Mouse (Mus musculus): Measurements from ENCODE around the gene 1700092M07Rik. TPM values are rescaled to one million over a fixed set of nuclear protein-coding genes. Genes with fewer than 3 reads are reported as not detected.
A peak's percentile ranks its signal among the peaks of the same experiment; 100 is the strongest.

Gene 1700092M07Rik
- 1.5 and 1.6 TPM in 2 replicates for polyA plus RNA-seq (2015; fragmentation: Nextera tagmentation; extraction: Ambion mirVana)

DNA sequence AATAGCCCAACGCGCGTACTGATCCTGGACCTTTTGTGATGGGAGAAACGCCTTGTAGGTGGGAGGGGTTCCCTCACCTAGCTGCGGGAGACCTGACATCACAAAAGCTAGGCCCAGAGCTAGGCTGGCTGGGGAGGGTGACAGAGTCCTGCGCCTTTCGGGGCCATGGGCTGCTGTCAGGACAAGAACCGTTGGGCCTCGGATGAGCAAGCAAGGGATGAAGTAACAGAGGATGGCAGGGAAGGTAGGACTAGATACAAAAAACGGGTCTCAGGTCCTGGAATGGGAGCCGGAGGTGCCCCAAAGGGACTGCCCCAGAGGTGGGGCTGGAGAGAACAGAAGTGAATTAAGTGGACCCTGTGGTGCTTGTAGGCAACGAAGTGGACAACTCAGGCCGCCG lies at the start of gene 1700092M07Rik:
Gene 1700092M07Rik (plus strand): TSS at position 116 of the 400 bp plus-strand sequence.
- Histone ChIP-seq H3K36me3 (ENCODE audit: control insufficient read depth, insufficient read depth, low read length) (peaks cover 33% of the 10 kb centered on the region), H3K4me1 (ENCODE audit: control insufficient read depth, insufficient read depth, low read depth, low read length) (peaks cover 18% of the 10 kb centered on the region), H3K27me3 (replicated peaks; ENCODE audit: control insufficient read depth, insufficient read depth, low read length) (no peaks in the 10 kb centered on the region), H3K9ac (ENCODE audit: low read depth, low read length) (peak within 1 kb of the TSS; percentile 76), H3K4me2 (ENCODE audit: low read length) (peak within 1 kb of the TSS; percentile 57), H3K9me3 (ENCODE audit: control insufficient read depth, low read length) (no peaks in the 10 kb centered on the region), H3K4me3 (ENCODE audit: low read length) (peak within 1 kb of the TSS; percentile 94), H3K27ac (ENCODE audit: low read depth, low read length) (peak within 1 kb of the TSS; percentile 96)
- no peak for ATAC-seq
- WGBS = 65% methylated on average over 14 of the region's 14 CpGs

GRCm38 (mm10) chr19:8691871-8692539 lies 48.5 kb upstream of the 1700092M07Rik start:
- no peak for ATAC-seq
- H3K4me1 ChIP-seq (ENCODE audit: control insufficient read depth, insufficient read depth, low read depth, low read length) = no peaks in the 10 kb centered on the region
- 50% methylated on average over 9 of the region's 9 CpGs for WGBS
- no peaks in the 10 kb centered on the region for H3K9me3 ChIP-seq (ENCODE audit: control insufficient read depth, low read length)
- H3K27me3 ChIP-seq (replicated peaks; ENCODE audit: control insufficient read depth, insufficient read depth, low read length) = no peaks in the 10 kb centered on the region
- no peak overlapping the region for H3K9ac ChIP-seq (ENCODE audit: low read depth, low read length)
- H3K4me2 ChIP-seq (ENCODE audit: low read length) = no peak overlapping the region
- H3K4me3 ChIP-seq (ENCODE audit: low read length) = no peak overlapping the region
- no peaks in the 10 kb centered on the region for H3K36me3 ChIP-seq (ENCODE audit: control insufficient read depth, insufficient read depth, low read length)
- H3K27ac ChIP-seq (ENCODE audit: low read depth, low read length) = no peak overlapping the region

- H3K4me3 ChIP-seq (ENCODE audit: low read length) = no peak overlapping the region
- no peaks in the 10 kb centered on the region for H3K9me3 ChIP-seq (ENCODE audit: control insufficient read depth, low read length)
- no peak overlapping the region for H3K27ac ChIP-seq (ENCODE audit: low read depth, low read length)
- H3K36me3 ChIP-seq (ENCODE audit: control insufficient read depth, insufficient read depth, low read length) = no peaks in the 10 kb centered on the region
- H3K4me2 ChIP-seq (ENCODE audit: low read length) = no peak overlapping the region
- no peak overlapping the region for H3K9ac ChIP-seq (ENCODE audit: low read depth, low read length)
- no peaks in the 10 kb centered on the region for H3K4me1 ChIP-seq (ENCODE audit: control insufficient read depth, insufficient read depth, low read depth, low read length)
- ATAC-seq = no peak
- no peaks in the 10 kb centered on the region for H3K27me3 ChIP-seq (replicated peaks; ENCODE audit: control insufficient read depth, insufficient read depth, low read length)
- 62% methylated on average over 5 of the region's 5 CpGs for WGBS
These were observed 47.8 kb upstream of the 1700092M07Rik start for GRCm38 (mm10) chr19:8692740-8693139.

GRCm38 (mm10) chr19:8695330-8695729 lies 45.2 kb upstream of the 1700092M07Rik start:
- no peak overlapping the region for H3K9ac ChIP-seq (ENCODE audit: low read depth, low read length)
- H3K27me3 ChIP-seq (replicated peaks; ENCODE audit: control insufficient read depth, insufficient read depth, low read length) = no peaks in the 10 kb centered on the region
- 0 out of 2 replicates have a peak, but pooled peaks have one; percentile 24 for ATAC-seq
- no peaks in the 10 kb centered on the region for H3K36me3 ChIP-seq (ENCODE audit: control insufficient read depth, insufficient read depth, low read length)
- H3K4me1 ChIP-seq (ENCODE audit: control insufficient read depth, insufficient read depth, low read depth, low read length) = no peaks in the 10 kb centered on the region
- H3K9me3 ChIP-seq (ENCODE audit: control insufficient read depth, low read length) = no peaks in the 10 kb centered on the region
- H3K27ac ChIP-seq (ENCODE audit: low read depth, low read length) = no peak overlapping the region
- 75% methylated on average over 4 of the region's 6 CpGs for WGBS
- no peak overlapping the region for H3K4me3 ChIP-seq (ENCODE audit: low read length)
- no peak overlapping the region for H3K4me2 ChIP-seq (ENCODE audit: low read length)

- ATAC-seq = no peak
- H3K36me3 ChIP-seq (ENCODE audit: control insufficient read depth, insufficient read depth, low read length) = no peaks in the 10 kb centered on the region
- H3K9me3 ChIP-seq (ENCODE audit: control insufficient read depth, low read length) = no peaks in the 10 kb centered on the region
- no peak overlapping the region for H3K4me3 ChIP-seq (ENCODE audit: low read length)
- no peak overlapping the region for H3K4me2 ChIP-seq (ENCODE audit: low read length)
- H3K4me1 ChIP-seq (ENCODE audit: control insufficient read depth, insufficient read depth, low read depth, low read length) = no peaks in the 10 kb centered on the region
- 83% methylated on average over 9 of the region's 9 CpGs for WGBS
- no peaks in the 10 kb centered on the region for H3K27me3 ChIP-seq (replicated peaks; ENCODE audit: control insufficient read depth, insufficient read depth, low read length)
- no peak overlapping the region for H3K27ac ChIP-seq (ENCODE audit: low read depth, low read length)
- H3K9ac ChIP-seq (ENCODE audit: low read depth, low read length) = no peak overlapping the region
These were observed 40.9 kb upstream of the 1700092M07Rik start for GRCm38 (mm10) chr19:8699652-8700051.

DNA sequence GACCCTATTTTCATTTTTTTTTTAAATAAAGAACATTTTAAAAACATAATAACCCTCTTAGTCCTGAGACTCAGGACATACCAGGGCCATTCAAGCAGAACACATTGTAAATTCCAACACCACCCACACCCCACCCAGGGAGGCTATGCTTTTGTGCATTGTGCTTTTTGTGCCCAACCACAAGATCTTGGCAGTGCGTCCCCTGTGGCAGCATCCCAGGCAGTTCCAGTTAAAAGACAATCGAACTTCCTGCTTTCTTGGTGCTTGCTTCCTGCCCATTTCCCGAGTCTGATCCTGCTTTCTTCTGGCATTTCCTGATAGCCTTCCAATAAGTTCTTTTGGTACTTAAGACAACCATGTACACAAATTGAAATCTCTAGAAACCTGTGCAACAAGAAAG lies 38.1 kb upstream of the 1700092M07Rik start:
- no peak overlapping the region for H3K27ac ChIP-seq (ENCODE audit: low read depth, low read length)
- 50% methylated on average over 3 of the region's 3 CpGs for WGBS
- no peak overlapping the region for H3K9ac ChIP-seq (ENCODE audit: low read depth, low read length)
- ATAC-seq = no peak
- no peaks in the 10 kb centered on the region for H3K27me3 ChIP-seq (replicated peaks; ENCODE audit: control insufficient read depth, insufficient read depth, low read length)
- no peaks in the 10 kb centered on the region for H3K4me1 ChIP-seq (ENCODE audit: control insufficient read depth, insufficient read depth, low read depth, low read length)
- no peaks in the 10 kb centered on the region for H3K9me3 ChIP-seq (ENCODE audit: control insufficient read depth, low read length)
- H3K4me3 ChIP-seq (ENCODE audit: low read length) = no peak overlapping the region
- peaks cover 8% of the 10 kb centered on the region for H3K36me3 ChIP-seq (ENCODE audit: control insufficient read depth, insufficient read depth, low read length)
- no peak overlapping the region for H3K4me2 ChIP-seq (ENCODE audit: low read length)

- 53% methylated on average over 3 of the region's 4 CpGs for WGBS
- no peak for ATAC-seq
- H3K9me3 ChIP-seq (ENCODE audit: control insufficient read depth, low read length) = no peaks in the 10 kb centered on the region
- no peak overlapping the region for H3K27ac ChIP-seq (ENCODE audit: low read depth, low read length)
- H3K27me3 ChIP-seq (replicated peaks; ENCODE audit: control insufficient read depth, insufficient read depth, low read length) = no peaks in the 10 kb centered on the region
- H3K4me1 ChIP-seq (ENCODE audit: control insufficient read depth, insufficient read depth, low read depth, low read length) = no peaks in the 10 kb centered on the region
- H3K4me2 ChIP-seq (ENCODE audit: low read length) = no peak overlapping the region
- H3K9ac ChIP-seq (ENCODE audit: low read depth, low read length) = no peak overlapping the region
- H3K36me3 ChIP-seq (ENCODE audit: control insufficient read depth, insufficient read depth, low read length) = peaks cover 19% of the 10 kb centered on the region
- no peak overlapping the region for H3K4me3 ChIP-seq (ENCODE audit: low read length)
These were observed 36.9 kb upstream of the 1700092M07Rik start for GRCm38 (mm10) chr19:8703571-8703970.

DNA sequence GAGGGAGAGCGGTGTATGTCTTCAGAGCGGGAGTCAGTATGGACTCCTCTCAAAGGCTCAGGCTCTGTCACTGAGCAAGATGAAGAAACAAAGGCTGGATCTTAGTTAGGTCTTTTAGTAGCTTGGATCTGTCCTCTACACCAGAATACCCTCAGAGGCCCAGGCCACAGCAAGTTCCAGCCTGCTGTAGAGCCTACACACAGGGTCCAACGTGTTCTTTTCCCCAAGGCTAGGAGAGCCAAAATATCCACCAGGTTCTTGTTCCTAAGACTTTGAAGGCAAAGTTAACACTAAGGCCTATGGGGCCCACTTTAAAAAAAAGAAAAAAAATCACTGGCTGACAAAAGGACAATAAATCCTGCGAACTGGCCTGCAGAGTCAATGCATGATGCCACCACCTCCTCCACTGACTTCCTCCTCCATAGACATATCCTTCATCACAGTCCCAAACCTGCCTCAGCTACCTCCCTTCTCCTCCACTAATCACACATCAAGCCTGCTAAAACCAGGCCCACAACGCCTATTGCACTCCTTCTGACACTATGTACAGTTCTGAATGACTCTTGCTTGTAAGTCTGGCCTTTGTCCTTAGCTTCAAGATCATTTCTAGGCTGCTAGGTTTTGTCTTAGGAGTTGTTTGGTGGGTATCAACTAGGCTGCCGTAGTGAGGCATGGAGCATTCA lies 35.4 kb upstream of the 1700092M07Rik start:
- Histone ChIP-seq H3K4me3 (ENCODE audit: low read length) (no peak overlapping the region), H3K27me3 (replicated peaks; ENCODE audit: control insufficient read depth, insufficient read depth, low read length) (no peaks in the 10 kb centered on the region), H3K9ac (ENCODE audit: low read depth, low read length) (no peak overlapping the region), H3K27ac (ENCODE audit: low read depth, low read length) (no peak overlapping the region), H3K9me3 (ENCODE audit: control insufficient read depth, low read length) (no peaks in the 10 kb centered on the region), H3K4me1 (ENCODE audit: control insufficient read depth, insufficient read depth, low read depth, low read length) (no peaks in the 10 kb centered on the region), H3K4me2 (ENCODE audit: low read length) (no peak overlapping the region), H3K36me3 (ENCODE audit: control insufficient read depth, insufficient read depth, low read length) (peaks cover 30% of the 10 kb centered on the region)
- ATAC-seq = no peak
- WGBS = 67% methylated on average over 6 of the region's 6 CpGs

GRCm38 (mm10) chr19:8706132-8706667 lies 34.3 kb upstream of the 1700092M07Rik start:
- Histone ChIP-seq H3K27me3 (replicated peaks; ENCODE audit: control insufficient read depth, insufficient read depth, low read length) (no peaks in the 10 kb centered on the region), H3K4me3 (ENCODE audit: low read length) (no peak overlapping the region), H3K27ac (ENCODE audit: low read depth, low read length) (no peak overlapping the region), H3K36me3 (ENCODE audit: control insufficient read depth, insufficient read depth, low read length) (peaks cover 32% of the 10 kb centered on the region), H3K4me2 (ENCODE audit: low read length) (no peak overlapping the region), H3K4me1 (ENCODE audit: control insufficient read depth, insufficient read depth, low read depth, low read length) (peaks cover 6% of the 10 kb centered on the region; the same call in 1 of the 2 replicates), H3K9me3 (ENCODE audit: control insufficient read depth, low read length) (no peaks in the 10 kb centered on the region), H3K9ac (ENCODE audit: low read depth, low read length) (no peak overlapping the region)
- no peak for ATAC-seq
- 92% methylated on average over 7 of the region's 7 CpGs for WGBS

All from hindbrain, embryonic 16.5 days (tissue).